Mouse (Mus musculus) ES-E14 (cell line): ENCODE measurements at regions not wholly inside any gene's neighbourhood (a gene's known extent, or its start where the extent isn't known, plus 50 kb on each side); places are given as distances from the start of the nearest gene placed in this dataset.

ENCODE experiments used
- DNase-seq: peaks from one replicate; pipeline ENCODE4 v3.0.0-alpha.2; 2013; ENCODE audit warnings: low read depth, low spot score
- H3K27ac ChIP-seq: 2 replicates; pipeline ENCODE4 v1.5.1; 2012; ENCODE audit warnings: low read depth, mild to moderate bottlenecking, low read length, moderate library complexity, mixed read lengths; ENCODE audit not compliant: poor library complexity, insufficient read depth, severe bottlenecking
- H3K36me3 ChIP-seq: 2 replicates; pipeline ENCODE4 v1.6.1; 2012; ENCODE audit warnings: mild to moderate bottlenecking, low read length, moderate library complexity, mixed read lengths; ENCODE audit not compliant: control insufficient read depth, poor library complexity, insufficient read depth, severe bottlenecking
- H3K4me1 ChIP-seq, 2 experiments: fragments of 150-350 bp in 1 of 2; sonication (generic) in 1 of 2; 2 replicates each; pipeline ENCODE4 v1.6.1; 2012; ENCODE audit warnings: low read length in 2 of 2, mild to moderate bottlenecking in 1 of 2, mixed read lengths in 1 of 2; ENCODE audit not compliant: control insufficient read depth in 2 of 2, insufficient read depth in 2 of 2, poor library complexity in 1 of 2
- H3K4me3 ChIP-seq, 2 experiments: fragments of 150-350 bp in 1 of 2; sonication (generic) in 1 of 2; 2 replicates each; pipeline ENCODE4 v1.5.1; 2012; ENCODE audit warnings: low read length in 2 of 2, low read depth in 1 of 2, mild to moderate bottlenecking in 1 of 2, mixed read lengths in 1 of 2; ENCODE audit not compliant: insufficient read depth in 1 of 2, poor library complexity in 1 of 2, severe bottlenecking in 1 of 2
- H3K9ac ChIP-seq: 2 replicates; pipeline ENCODE4 v1.6.1; 2012; ENCODE audit warnings: low read depth, mild to moderate bottlenecking, low read length, mixed read lengths; ENCODE audit not compliant: poor library complexity, insufficient read depth, severe bottlenecking
- H3K9me3 ChIP-seq: fragments of 150-350 bp; sonication (generic); 2 replicates; pipeline ENCODE4 v1.6.1; 2012; ENCODE audit warnings: low read depth, mild to moderate bottlenecking, low read length; ENCODE audit not compliant: control insufficient read depth, insufficient read depth
- CHD2 ChIP-seq: IDR thresholded peaks from 2 replicates; pipeline ENCODE4 v1.6.1; 2014; ENCODE audit warnings: mild to moderate bottlenecking, low read depth, low read length, inconsistent platforms
- HCFC1 ChIP-seq: IDR thresholded peaks from 2 replicates; pipeline ENCODE4 v1.6.1; 2012; ENCODE audit warnings: low read length, inconsistent platforms, borderline replicate concordance; ENCODE audit not compliant: insufficient read depth
- MAFK ChIP-seq: IDR thresholded peaks from 2 replicates; pipeline ENCODE4 v1.6.1; 2014; ENCODE audit warnings: mild to moderate bottlenecking, low read depth, low read length, inconsistent platforms; ENCODE audit not compliant: insufficient read depth
- ZC3H11A ChIP-seq: IDR thresholded peaks from 2 replicates; pipeline ENCODE4 v1.6.1; 2012; ENCODE audit warnings: low read depth, mild to moderate bottlenecking, inconsistent platforms, low read length, borderline replicate concordance
- ZNF384 ChIP-seq: IDR thresholded peaks from 2 replicates; pipeline ENCODE4 v1.6.1; 2012; ENCODE audit warnings: low read depth, low read length, inconsistent platforms
- in situ Hi-C, 2 experiments: fragments of 600-800 bp; cut with MboI; formaldehyde crosslinking; loops; one replicate each; pipeline ENCODE4 v1.15.1; 2025; ENCODE audit warnings: low sequenced_read_pairs in 2 of 2, inconsistent platforms in 1 of 2; ENCODE audit not compliant: unreplicated experiment in 2 of 2

DNA sequence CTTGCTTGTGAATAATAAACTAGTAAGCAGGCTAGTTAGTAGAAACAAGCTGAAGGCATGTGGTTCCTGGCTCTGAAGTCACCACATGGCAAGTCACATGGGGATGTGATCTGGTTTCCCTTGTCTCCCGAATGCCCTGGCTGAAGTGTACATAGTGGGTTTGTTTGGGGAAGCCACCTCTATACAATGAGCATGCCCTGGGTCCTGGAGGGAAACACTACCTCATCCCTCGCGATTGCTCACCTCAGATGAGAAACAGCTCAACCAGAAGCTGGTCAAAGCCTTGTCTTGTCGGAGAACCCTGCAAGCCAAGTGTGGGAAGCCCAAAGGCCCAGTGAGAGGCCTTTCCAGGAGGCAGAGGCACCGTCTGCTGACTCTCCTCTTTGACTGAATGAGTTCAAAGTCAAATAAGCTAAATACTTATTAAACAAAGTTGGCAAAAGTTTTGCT, 64.3 kb upstream of the 1700024P04Rik start:
- H3K27ac ChIP-seq = no peak overlapping the region
- no peaks in the 10 kb centered on the region for H3K36me3 ChIP-seq
- H3K9me3 ChIP-seq = no peaks in the 10 kb centered on the region
- no peak overlapping the region for H3K9ac ChIP-seq
- no peak for DNase-seq
- H3K4me3 ChIP-seq = no peak overlapping the region
- H3K4me1 ChIP-seq = no peaks in the 10 kb centered on the region
- TF ChIP-seq ZC3H11A (no peak), ZNF384 (no peak), CHD2 (no peak), MAFK (no peak), HCFC1 (no peak)
- in situ Hi-C loops = no loop called here

DNA sequence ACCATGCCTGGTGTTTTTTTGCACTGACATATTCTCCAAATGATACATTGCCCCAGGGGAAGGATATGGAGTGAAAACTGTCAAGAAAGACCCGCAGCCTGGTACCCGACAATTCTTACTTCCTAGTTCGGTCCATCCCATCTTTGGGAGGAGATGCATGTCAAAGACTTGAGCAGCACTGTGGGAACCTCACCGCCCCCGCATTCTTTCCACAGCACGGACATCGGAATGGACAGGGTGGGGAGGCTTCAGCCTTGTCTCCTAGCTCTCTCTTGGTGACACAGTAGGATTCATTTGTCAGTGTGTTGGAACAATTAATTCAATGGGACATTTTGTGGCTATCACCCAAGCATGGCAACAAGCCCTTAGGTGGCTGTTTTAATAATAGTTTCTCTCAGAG, 62.9 kb upstream of the 1700024P04Rik start:
- Histone ChIP-seq H3K4me1 (no peaks in the 10 kb centered on the region), H3K27ac (no peak overlapping the region), H3K9me3 (no peaks in the 10 kb centered on the region), H3K9ac (no peak overlapping the region), H3K4me3 (no peak overlapping the region), H3K36me3 (no peaks in the 10 kb centered on the region)
- in situ Hi-C loops = no loop called here
- TF ChIP-seq MAFK (no peak), CHD2 (no peak), ZC3H11A (no peak), HCFC1 (no peak), ZNF384 (no peak)
- no peak for DNase-seq

GRCm38 (mm10) chr13:99046737-99047136, 62.4 kb upstream of the 1700024P04Rik start:
- Histone ChIP-seq H3K27ac (no peak overlapping the region), H3K4me3 (no peak overlapping the region), H3K9ac (no peak overlapping the region), H3K36me3 (no peaks in the 10 kb centered on the region), H3K4me1 (no peaks in the 10 kb centered on the region), H3K9me3 (no peaks in the 10 kb centered on the region)
- no peak for DNase-seq
- TF ChIP-seq CHD2 (no peak), HCFC1 (no peak), ZNF384 (no peak), ZC3H11A (no peak), MAFK (no peak)
- in situ Hi-C loops = no loop called here

DNA sequence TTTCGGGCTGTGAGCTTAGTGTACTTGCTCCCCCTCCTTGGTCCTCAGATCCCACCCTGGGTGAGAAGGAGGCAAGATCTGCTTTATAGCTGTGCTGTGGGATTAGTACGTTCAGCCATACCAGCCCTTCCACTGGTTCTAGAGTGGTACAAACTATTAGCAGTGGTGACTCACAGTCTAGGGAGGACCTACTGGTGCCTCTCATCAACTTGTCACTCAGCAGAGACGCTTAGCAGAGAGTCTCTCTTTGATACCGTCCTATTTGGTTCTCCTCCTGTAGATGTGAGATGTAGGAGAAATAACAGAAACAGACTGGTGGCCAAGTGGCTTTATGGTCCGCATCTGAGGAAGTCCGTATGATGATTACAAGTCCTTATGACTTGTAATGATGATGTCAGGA, 57.7 kb upstream of the 1700024P04Rik start:
- TF ChIP-seq CHD2 (no peak), HCFC1 (no peak), MAFK (no peak), ZC3H11A (no peak), ZNF384 (no peak)
- in situ Hi-C loops = no loop called here
- H3K9ac ChIP-seq = no peak overlapping the region

DNA sequence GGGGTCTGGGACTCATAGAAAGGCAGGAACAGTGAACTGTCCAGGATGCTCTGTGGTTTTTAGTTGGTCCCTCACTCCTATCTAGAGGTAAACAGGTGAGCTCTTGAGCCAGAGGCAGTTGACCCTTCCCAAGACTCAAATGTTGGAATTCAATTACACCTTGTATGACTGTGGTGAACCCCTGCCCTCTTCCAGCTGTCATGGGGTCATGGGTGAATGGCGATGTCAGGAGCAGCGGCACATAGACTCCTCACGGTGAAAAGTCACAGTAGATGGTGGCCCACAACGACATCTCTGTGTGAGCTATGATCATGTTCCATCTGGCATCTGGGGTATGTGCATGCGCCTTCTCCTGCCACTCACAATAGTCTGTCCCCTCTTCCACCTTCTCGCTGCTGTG, 56.9 kb upstream of the 1700024P04Rik start:
- no peaks in the 10 kb centered on the region for H3K9me3 ChIP-seq
- H3K36me3 ChIP-seq = no peaks in the 10 kb centered on the region
- no peak overlapping the region for H3K9ac ChIP-seq

More for the DNA sequence above, 57.7 kb upstream of the 1700024P04Rik start:
- Histone ChIP-seq H3K4me1 (peaks cover 7 to 24% of the 10 kb centered on the region in 2 experiments; a peak in 3 of 4 replicates), H3K9me3 (no peaks in the 10 kb centered on the region), H3K36me3 (no peaks in the 10 kb centered on the region), H3K27ac (no peak overlapping the region), H3K4me3 (no peak overlapping the region)
- DNase-seq = no peak

More for the DNA sequence above, 56.9 kb upstream of the 1700024P04Rik start:
- in situ Hi-C loops = no loop called here
- Histone ChIP-seq H3K4me3 (no peak overlapping the region), H3K27ac (no peak overlapping the region), H3K4me1 (peaks cover 7 to 24% of the 10 kb centered on the region in 2 experiments; a peak in 3 of 4 replicates)
- DNase-seq = no peak
- TF ChIP-seq ZC3H11A (no peak), MAFK (no peak), CHD2 (no peak), ZNF384 (no peak), HCFC1 (no peak)
